Mouse (Mus musculus): ENCODE measurements around the gene Cd83.

The Cd83 gene

GRCm38 (mm10) chr13:43773965-43774566, 10.5 kb upstream of the Cd83 start:
- in situ Hi-C loops (cut with MboI): no loop called here

GRCm38 (mm10) chr13:43774605-43775426, 9.8 kb upstream of the Cd83 start:
- in situ Hi-C loops (cut with MboI): no loop called here

GRCm38 (mm10) chr13:43775427-43775733, 9.2 kb upstream of the Cd83 start:
- in situ Hi-C loops (cut with MboI): no loop called here

GRCm38 (mm10) chr13:43777321-43778002, 7.1 kb upstream of the Cd83 start:
- in situ Hi-C loops (cut with MboI): no loop called here

- in situ Hi-C loops (cut with MboI): no loop called here
These were observed 6.4 kb upstream of the Cd83 start for GRCm38 (mm10) chr13:43778021-43778649.

GRCm38 (mm10) chr13:43778971-43779370, 5.6 kb upstream of the Cd83 start:
- in situ Hi-C loops (cut with MboI): no loop called here

GRCm38 (mm10) chr13:43780071-43780470, 4.5 kb upstream of the Cd83 start:
- in situ Hi-C loops (cut with MboI): no loop called here

GRCm38 (mm10) chr13:43785712-43786072, 1.1 kb downstream of the Cd83 start:
- in situ Hi-C loops (cut with MboI): loop anchor here (5.0 kb wide), 1 partner anchor 33 kb away; no protein-coding TSS in a partner anchor

- in situ Hi-C loops (cut with MboI): loop anchor here (5.0 kb wide), 1 partner anchor 34 kb away; no protein-coding TSS in a partner anchor
These were observed 1.7 kb downstream of the Cd83 start for GRCm38 (mm10) chr13:43786171-43786795.

- in situ Hi-C loops (cut with MboI): loop anchor here (5.0 kb wide), 1 partner anchor 35 kb away; no protein-coding TSS in a partner anchor
These were observed 2.7 kb downstream of the Cd83 start for GRCm38 (mm10) chr13:43787262-43787661.

GRCm38 (mm10) chr13:43788071-43788470, 3.5 kb downstream of the Cd83 start:
- in situ Hi-C loops (cut with MboI): loop anchor here (5.0 kb wide), 1 partner anchor 36 kb away; no protein-coding TSS in a partner anchor

- in situ Hi-C loops (cut with MboI): loop anchor here (5.0 kb wide), 1 partner anchor 37 kb away; no protein-coding TSS in a partner anchor
These were observed 4.5 kb downstream of the Cd83 start for GRCm38 (mm10) chr13:43788983-43789645.

DNA sequence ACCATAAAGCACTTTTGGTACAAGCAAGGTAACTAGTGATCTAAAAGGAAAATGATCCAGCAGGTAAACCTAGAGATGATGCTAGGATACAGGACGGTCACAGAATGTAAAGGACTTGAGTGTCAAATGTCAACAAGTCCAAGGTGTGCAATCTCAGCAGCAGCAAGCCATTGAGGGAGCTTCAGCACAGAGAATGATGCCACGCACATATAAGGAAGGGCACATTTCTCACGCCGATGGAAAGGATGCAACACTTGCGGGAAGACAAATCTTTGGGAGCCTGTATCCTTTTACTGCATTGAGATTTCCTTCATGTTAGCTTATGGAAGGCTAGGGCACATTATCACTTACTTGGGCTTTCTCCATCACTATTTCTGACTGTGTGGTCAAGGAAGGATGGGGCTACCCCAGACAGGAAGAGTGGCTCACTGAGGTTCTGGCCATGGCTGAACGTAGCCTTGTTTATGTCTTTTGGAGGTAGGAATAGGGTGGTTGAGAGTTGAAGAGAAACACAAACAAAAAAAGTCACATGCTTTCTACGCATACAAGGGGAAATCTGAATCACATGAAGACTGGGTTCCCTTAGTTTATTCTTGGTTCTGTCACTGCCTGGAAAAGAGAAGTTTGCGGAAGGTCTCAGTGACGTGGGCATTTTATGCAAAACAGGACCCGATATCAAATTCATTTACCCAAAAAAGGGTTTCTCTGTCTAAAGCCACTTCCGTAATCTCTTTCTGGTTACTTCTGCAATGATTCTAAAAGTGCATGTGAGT, 5.8 kb downstream of the Cd83 start:
- in situ Hi-C loops (cut with MboI): no loop called here

DNA sequence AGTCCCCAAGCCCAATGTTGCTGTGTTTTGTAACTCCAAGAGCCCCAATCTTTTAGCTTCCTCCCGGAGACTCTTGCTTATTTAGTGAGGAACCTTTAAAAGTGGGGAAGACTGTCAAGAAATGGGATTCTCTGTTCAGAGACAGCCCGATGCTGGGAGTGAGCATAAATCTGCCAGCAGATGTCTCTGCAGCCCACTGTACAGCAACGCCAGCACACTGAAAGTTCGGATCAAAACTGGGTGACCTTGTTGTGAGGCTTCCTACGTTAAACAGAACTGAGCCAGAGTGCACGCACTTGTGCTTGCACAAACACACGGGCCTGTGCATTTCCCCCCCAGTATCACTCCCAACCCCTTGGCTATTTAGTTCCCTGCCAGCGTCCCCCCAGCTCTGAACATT, 10.8 kb downstream of the Cd83 start:
- in situ Hi-C loops (cut with MboI): no loop called here

DNA sequence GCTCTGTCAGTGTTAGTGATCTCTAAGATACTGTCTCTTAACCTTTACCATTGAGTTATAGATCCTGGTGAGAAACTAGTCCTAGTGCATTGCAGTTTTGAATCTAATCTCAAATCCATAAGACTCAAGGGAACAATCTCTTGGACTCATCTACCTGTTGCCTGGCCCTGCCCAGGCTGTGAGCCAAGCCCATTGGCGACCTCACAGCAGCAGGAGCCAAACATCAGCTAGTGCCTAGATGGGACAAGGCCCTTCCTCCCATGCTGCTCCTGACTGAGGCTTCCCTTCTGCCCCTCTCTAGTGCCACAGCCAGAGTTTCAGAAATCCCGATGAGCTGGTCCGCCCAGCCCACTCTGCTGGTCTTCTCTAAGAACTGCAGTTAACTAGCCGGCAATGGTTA, 14.1 kb downstream of the Cd83 start:
- in situ Hi-C loops (cut with MboI): no loop called here

DNA sequence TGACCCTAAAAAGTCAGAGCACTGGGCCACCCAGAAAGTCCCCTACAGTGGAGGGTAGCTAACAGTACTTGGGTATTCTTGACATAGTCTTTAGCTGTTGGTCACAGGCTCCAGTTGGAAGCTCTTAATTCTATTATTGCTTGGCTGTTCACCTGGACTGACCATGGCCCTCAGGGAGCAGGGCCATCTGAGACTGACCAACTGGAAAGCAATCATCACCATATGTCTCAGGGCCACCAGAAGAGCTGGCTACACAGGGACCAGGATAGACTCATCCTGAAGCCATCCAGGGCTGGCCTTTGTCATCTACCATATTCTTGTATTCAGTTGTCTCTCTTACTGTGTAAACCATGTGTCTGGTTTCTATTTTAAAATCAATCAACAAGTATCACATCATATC, 15.6 kb downstream of the Cd83 start:
- in situ Hi-C loops (cut with MboI): no loop called here

DNA sequence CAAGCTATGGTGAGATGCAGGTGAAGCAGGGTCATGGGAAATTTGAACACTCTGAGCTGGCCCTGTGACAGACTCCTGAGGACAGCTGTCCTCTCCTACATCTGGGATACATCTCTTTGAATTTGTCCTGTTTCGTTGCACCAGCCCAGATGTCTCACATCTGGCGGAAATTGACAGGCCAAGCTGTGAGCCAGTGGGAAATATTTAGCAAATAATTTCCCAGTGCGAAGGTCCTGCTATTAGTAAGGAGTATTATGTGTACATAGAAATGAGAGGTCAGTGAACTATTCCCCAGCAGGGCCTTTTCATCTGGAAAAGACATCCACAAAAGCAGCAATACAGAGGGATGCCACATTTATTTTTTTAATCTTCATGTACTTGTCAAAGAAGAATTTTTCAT, 17.4 kb downstream of the Cd83 start:
- in situ Hi-C loops (cut with MboI): no loop called here

GRCm38 (mm10) chr13:43802361-43803137, 18.0 kb downstream of the Cd83 start:
- in situ Hi-C loops (cut with MboI): no loop called here

- in situ Hi-C loops (cut with MboI): no loop called here
These were observed 20.1 kb downstream of the Cd83 start for GRCm38 (mm10) chr13:43804648-43805047.
